Mouse (Mus musculus): ENCODE results near the gene Spint1.

The Spint1 gene

DNA sequence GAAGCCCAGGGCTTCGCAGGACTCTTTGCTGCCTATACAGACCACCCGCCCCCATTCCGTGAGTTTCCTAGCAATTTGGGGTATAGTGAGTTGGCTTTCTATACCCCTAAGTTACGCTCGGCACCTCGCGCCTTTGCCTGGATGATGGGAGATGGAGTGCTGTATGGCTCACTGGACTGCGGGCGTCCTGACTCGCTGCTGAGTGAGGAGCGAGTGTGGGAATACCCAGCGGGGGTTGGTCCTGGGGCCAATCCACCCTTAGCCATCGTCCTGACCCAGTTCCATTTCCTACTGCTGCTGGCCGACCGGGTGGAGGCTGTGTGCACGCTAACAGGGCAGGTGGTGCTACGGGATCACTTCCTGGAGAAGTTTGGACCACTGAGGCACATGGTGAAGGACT lies 56.1 kb downstream of the Spint1 start:
- in situ Hi-C loops (cut with MboI, MseI): no loop called here

- in situ Hi-C loops (cut with MboI, MseI): no loop called here
These were observed 56.7 kb downstream of the Spint1 start for GRCm38 (mm10) chr2:119293776-119294390.

GRCm38 (mm10) chr2:119294411-119294810 lies 57.2 kb downstream of the Spint1 start:
- in situ Hi-C loops (cut with MboI, MseI): no loop called here

- in situ Hi-C loops (cut with MboI, MseI): loop anchor here (5.0 kb wide), 1 partner anchor 116 kb away; no protein-coding TSS in a partner anchor
These were observed 59.6 kb downstream of the Spint1 start for GRCm38 (mm10) chr2:119296756-119297155.

GRCm38 (mm10) chr2:119297506-119297905 lies 60.3 kb downstream of the Spint1 start:
- in situ Hi-C loops (cut with MboI, MseI): loop anchor here (5.0 kb wide), 1 partner anchor 115 kb away; no protein-coding TSS in a partner anchor

DNA sequence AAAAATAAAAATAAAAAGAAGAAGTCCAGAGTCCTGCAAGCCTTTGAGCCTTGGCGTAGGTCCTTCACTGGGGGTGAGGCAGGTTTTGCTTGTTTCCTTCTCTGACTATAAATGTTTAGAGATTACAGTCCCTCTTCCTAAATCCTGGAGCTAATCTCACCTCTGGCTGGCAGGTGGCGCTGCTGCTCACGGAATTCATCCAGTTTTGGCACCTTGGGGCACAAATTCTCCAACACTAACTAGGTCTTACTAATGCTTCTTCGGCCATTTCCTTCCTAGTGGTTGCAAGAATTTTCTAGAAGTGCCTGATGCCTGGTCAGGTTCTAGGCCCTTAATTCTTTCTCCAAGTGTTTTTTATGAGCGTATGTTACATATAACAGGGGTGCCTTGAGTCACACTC lies 61.2 kb downstream of the Spint1 start:
- in situ Hi-C loops (cut with MboI, MseI): loop anchor here (5.0 kb wide), 1 partner anchor 114 kb away; no protein-coding TSS in a partner anchor

DNA sequence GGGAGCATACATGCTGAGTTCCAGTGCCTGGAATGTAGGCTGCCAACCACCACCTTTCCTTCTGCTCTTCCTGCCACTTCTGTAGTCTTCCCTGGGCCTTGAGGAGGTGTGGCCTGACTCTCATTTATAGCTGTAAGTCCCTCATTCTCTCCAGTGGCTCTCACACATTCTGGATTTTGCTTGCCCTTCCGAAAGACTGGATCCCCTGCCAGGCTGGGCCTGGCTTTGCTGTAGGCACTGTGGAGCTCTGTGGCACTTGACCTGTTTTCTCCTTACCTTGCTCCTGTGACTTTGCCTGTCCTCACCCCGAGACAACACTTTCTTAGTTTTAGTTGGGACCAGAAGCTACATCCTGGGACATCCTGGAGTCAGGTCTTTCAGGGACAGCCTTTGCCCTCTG lies 61.7 kb downstream of the Spint1 start:
- in situ Hi-C loops (cut with MboI, MseI): loop anchor here (5.0 kb wide), 1 partner anchor 113 kb away; no protein-coding TSS in a partner anchor
